8 mouse cellular contexts compared by ENCODE assay signal in the genomic region with DNA sequence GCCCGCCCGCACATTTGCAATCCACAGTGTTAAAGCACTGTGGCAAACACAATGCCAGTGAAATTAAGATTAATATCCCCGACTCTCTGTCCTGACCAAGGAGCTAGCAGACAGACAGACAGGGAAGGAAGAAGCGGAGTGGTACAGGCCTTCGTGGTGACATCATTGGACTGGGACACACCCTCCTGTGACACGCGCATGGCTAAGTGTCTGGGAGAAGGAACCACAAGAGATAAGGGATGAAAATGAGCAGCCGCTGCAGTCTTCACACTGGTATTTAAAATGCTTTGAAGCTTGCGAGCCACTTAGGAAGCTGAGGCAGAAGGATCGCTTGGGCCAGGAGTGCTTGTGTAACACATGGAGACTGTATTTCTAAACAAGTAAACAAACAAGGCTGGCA.
A peak's percentile ranks its signal among the peaks of the same experiment; 100 is the strongest.
DNase-seq lines count a peak whose midpoint lies in the region; ATAC-seq and TF ChIP-seq lines count a peak whose summit lies in the region.

No protein-coding gene starts in this region.

- DNase-seq in cerebellum, adult 2 months = no peak
- DNase-seq in cerebellum, adult 8-10 months = no peak
- no peak for DNase-seq in midbrain, embryonic 11.5 days (ENCODE audit: low spot score, missing footprints)
- no peak for DNase-seq in adrenal gland, postnatal 14 days
- no peak for DNase-seq in embryo, embryonic 10 days (ENCODE audit: low spot score)

- TF ChIP-seq CTCF in cerebellum, adult 2 months (IDR thresholded peaks at IDR 0.05; ENCODE audit: borderline replicate concordance, insufficient read depth, low read depth, low read length) = no peak

- no peak overlapping the region for H3ac ChIP-seq in myocyte (ENCODE audit: control insufficient read depth, insufficient read length)

- no peak overlapping the region for H3K4me3 ChIP-seq in cerebellum, adult 2 months (replicated peaks; ENCODE audit: insufficient read depth, low read depth, low read length)
- no peak overlapping the region for H3K4me3 ChIP-seq in midbrain, embryonic 16.5 days (ENCODE audit: low read depth, low read length)
- H3K4me3 ChIP-seq in midbrain, embryonic 11.5 days (ENCODE audit: low read depth, low read length) = no peak overlapping the region
- H3K4me3 ChIP-seq in heart, embryonic 14.5 days (ENCODE audit: control insufficient read depth in 1 of 2, insufficient read depth in 1 of 2, low read depth in 1 of 2, low read length in 2 of 2) = no peak overlapping the region
- no peak overlapping the region for H3K4me3 ChIP-seq in myocyte

- no peaks in the 10 kb centered on the region for H3K27me3 ChIP-seq in cerebellum, adult 2 months (ENCODE audit: control insufficient read depth, insufficient read depth, low read length)
- H3K27me3 ChIP-seq in midbrain, embryonic 16.5 days (ENCODE audit: control insufficient read depth, insufficient read depth, low read depth, low read length) = no peaks in the 10 kb centered on the region
- H3K27me3 ChIP-seq in midbrain, embryonic 11.5 days (ENCODE audit: control insufficient read depth, insufficient read depth, low read length) = no peaks in the 10 kb centered on the region
- H3K27me3 ChIP-seq in heart, embryonic 14.5 days (ENCODE audit: control insufficient read depth, insufficient read depth, low read length) = no peaks in the 10 kb centered on the region
- no peaks in the 10 kb centered on the region for H3K27me3 ChIP-seq in myocyte (ENCODE audit: control insufficient read depth, insufficient read depth, insufficient read length)

- no peaks in the 10 kb centered on the region for H3K79me2 ChIP-seq in myocyte (ENCODE audit: control insufficient read depth, insufficient read depth)

- no peak for ATAC-seq in midbrain, embryonic 16.5 days
- ATAC-seq in midbrain, embryonic 11.5 days (ENCODE audit: low FRiP score) = no peak
- ATAC-seq in heart, embryonic 14.5 days (ENCODE audit: insufficient number of reproducible peaks, insufficient read depth, low FRiP score, low read depth) = no peak

- H3K9me3 ChIP-seq in midbrain, embryonic 16.5 days (replicated peaks; ENCODE audit: control insufficient read depth, low read length, poor library complexity, severe bottlenecking) = no peaks in the 10 kb centered on the region
- H3K9me3 ChIP-seq in midbrain, embryonic 11.5 days (ENCODE audit: control insufficient read depth, low read length) = no peaks in the 10 kb centered on the region
- no peaks in the 10 kb centered on the region for H3K9me3 ChIP-seq in heart, embryonic 14.5 days (ENCODE audit: control insufficient read depth, low read length)

- H3K27ac ChIP-seq in cerebellum, adult 2 months (ENCODE audit: insufficient read depth, low read length) = peak overlapping the region; percentile 68
- peak overlapping the region; percentile 13; the same call in 1 of the 2 replicates for H3K27ac ChIP-seq in midbrain, embryonic 16.5 days (ENCODE audit: low read length)
- H3K27ac ChIP-seq in midbrain, embryonic 11.5 days (ENCODE audit: low read depth, low read length) = no peak overlapping the region
- peak overlapping the region; percentile 88 to 89 for H3K27ac ChIP-seq in heart, embryonic 14.5 days (replicated peaks in 1 of 2; ENCODE audit: control insufficient read depth in 1 of 2, insufficient read depth in 1 of 2, low read depth in 2 of 2, low read length in 2 of 2)

- WGBS in cerebellum, adult 2 months = 84% methylated on average over 10 of the region's 10 CpGs
- 86% methylated on average over 10 of the region's 10 CpGs for WGBS in midbrain, embryonic 16.5 days
- 88% methylated on average over 10 of the region's 10 CpGs for WGBS in midbrain, embryonic 11.5 days
- 29% methylated on average over 10 of the region's 10 CpGs for WGBS in heart, embryonic 14.5 days

- no peak overlapping the region for H3K4me2 ChIP-seq in midbrain, embryonic 16.5 days (ENCODE audit: low read length)
- no peak overlapping the region for H3K4me2 ChIP-seq in midbrain, embryonic 11.5 days
- H3K4me2 ChIP-seq in heart, embryonic 14.5 days (ENCODE audit: low read length) = peak overlapping the region; percentile 21; the same call in 1 of the 2 replicates
- H3K4me2 ChIP-seq in myocyte (ENCODE audit: low read depth) = peak overlapping the region; percentile 60

- peaks cover 19% of the 10 kb centered on the region for H3K4me1 ChIP-seq in cerebellum, adult 2 months (ENCODE audit: control insufficient read depth, insufficient read depth, low read length)
- H3K4me1 ChIP-seq in midbrain, embryonic 16.5 days (ENCODE audit: control insufficient read depth, insufficient read depth, low read length) = no peaks in the 10 kb centered on the region
- peaks cover 2% of the 10 kb centered on the region; the same call in 1 of the 2 replicates for H3K4me1 ChIP-seq in midbrain, embryonic 11.5 days (ENCODE audit: control insufficient read depth, insufficient read depth, low read length)
- H3K4me1 ChIP-seq in heart, embryonic 14.5 days (ENCODE audit: control insufficient read depth in 2 of 2, insufficient read depth in 2 of 2, low read length in 2 of 2) = peaks cover 26 to 50% of the 10 kb centered on the region in 2 experiments

- no peak overlapping the region for H3K9ac ChIP-seq in midbrain, embryonic 16.5 days (ENCODE audit: low read depth, low read length)
- no peak overlapping the region for H3K9ac ChIP-seq in midbrain, embryonic 11.5 days (ENCODE audit: low read length)
- peak overlapping the region; percentile 50; the same call in 1 of the 2 replicates for H3K9ac ChIP-seq in heart, embryonic 14.5 days (ENCODE audit: low read length)

- peaks cover 7% of the 10 kb centered on the region; the same call in 1 of the 2 replicates for H3K36me3 ChIP-seq in midbrain, embryonic 16.5 days (ENCODE audit: control insufficient read depth, insufficient read depth, low read length)
- no peaks in the 10 kb centered on the region for H3K36me3 ChIP-seq in midbrain, embryonic 11.5 days (ENCODE audit: control insufficient read depth, insufficient read depth, low read length)
- peaks cover 31% of the 10 kb centered on the region for H3K36me3 ChIP-seq in heart, embryonic 14.5 days (ENCODE audit: control insufficient read depth, insufficient read depth, low read length)
- H3K36me3 ChIP-seq in myocyte (ENCODE audit: control insufficient read depth, insufficient read depth) = no peaks in the 10 kb centered on the region

- no peak for TF ChIP-seq POLR2A in cerebellum, adult 2 months (IDR thresholded peaks at IDR 0.05; ENCODE audit: borderline replicate concordance, insufficient read depth, low read length)
- TF ChIP-seq POLR2A in myocyte (IDR thresholded peaks at IDR 0.05; ENCODE audit: insufficient read length, low read depth) = no peak

TF ChIP-seq in myocyte, 11 proteins besides CTCF, POLR2A, EP300 and RAD21:
- TF ChIP-seq TCF12 (IDR thresholded peaks at IDR 0.05; ENCODE audit: insufficient read depth, poor library complexity, severe bottlenecking) (no peak), TCF3 (IDR thresholded peaks at IDR 0.05; ENCODE audit: insufficient read length, low read depth) (no peak), MAX (IDR thresholded peaks at IDR 0.05; ENCODE audit: low read depth) (no peak), SRF (IDR thresholded peaks at IDR 0.05; ENCODE audit: control insufficient read depth, insufficient read length, low read depth) (no peak)

Comparison
In these comparisons a context has a peak if more than half of its experiments do, and no peak if none do; other contexts are left out.
1. H3K4me2 ChIP-seq: peak in heart, embryonic 14.5 days (single experiment) and myocyte (single experiment); none in midbrain, embryonic 16.5 days (single experiment) and midbrain, embryonic 11.5 days (single experiment).